Mouse (Mus musculus) bone marrow, adult 2 months (tissue): Measurements from ENCODE around the gene Ccnl2. TPM values are rescaled to one million over a fixed set of nuclear protein-coding genes. Genes with fewer than 3 reads are reported as not detected.

ENCODE experiments used
- H3K27ac ChIP-seq: fragments of 200-500 bp; 2 replicates; pipeline ENCODE4 v1.5.1; 2012; ENCODE audit warnings: low read depth, mild to moderate bottlenecking, control low read depth, inconsistent platforms, low read length; ENCODE audit not compliant: control insufficient read depth, poor library complexity, insufficient read depth
- H3K4me1 ChIP-seq: fragments of 200-500 bp; 2 replicates; pipeline ENCODE4 v1.6.1; 2011; ENCODE audit warnings: low read length; ENCODE audit not compliant: control insufficient read depth, insufficient read depth
- H3K4me3 ChIP-seq: fragments of 200-500 bp; replicated peaks from 2 replicates; pipeline ENCODE3; 2011; ENCODE audit warnings: mild to moderate bottlenecking, low read depth, low read length, control low read depth; ENCODE audit not compliant: control insufficient read depth
- CTCF ChIP-seq: fragments of 200-500 bp; IDR thresholded peaks from 2 replicates; pipeline ENCODE4 v1.5.1; 2011; ENCODE audit warnings: low read length, control low read depth; ENCODE audit not compliant: control insufficient read depth, insufficient read depth
- POLR2A ChIP-seq: fragments of 200-500 bp; IDR thresholded peaks from 2 replicates; pipeline ENCODE4 v1.6.1; 2011; ENCODE audit warnings: low read depth, mild to moderate bottlenecking, control low read depth, low read length, borderline replicate concordance; ENCODE audit not compliant: control insufficient read depth
- WGBS: fragments of 180-500 bp; shearing (Covaris S2); methylation state at CpG from one replicate; pipeline ENCODE4 v1.1.7; 2018; 5-methylcytosine and 5-hydroxymethylcytosine counted together
- polyA plus RNA-seq: library from polyadenylated mRNA; stranded (reverse); fragments of >200 nt; gene quantifications from 2 replicates; pipeline ENCODE4 v1.2.4, GENCODE M21; 2011; ENCODE audit warnings: low replicate concordance; ENCODE audit not compliant: missing spikeins, insufficient read depth, insufficient read length

The Ccnl2 gene
- polyA plus RNA-seq, 1 experiment, result 149 TPM

DNA sequence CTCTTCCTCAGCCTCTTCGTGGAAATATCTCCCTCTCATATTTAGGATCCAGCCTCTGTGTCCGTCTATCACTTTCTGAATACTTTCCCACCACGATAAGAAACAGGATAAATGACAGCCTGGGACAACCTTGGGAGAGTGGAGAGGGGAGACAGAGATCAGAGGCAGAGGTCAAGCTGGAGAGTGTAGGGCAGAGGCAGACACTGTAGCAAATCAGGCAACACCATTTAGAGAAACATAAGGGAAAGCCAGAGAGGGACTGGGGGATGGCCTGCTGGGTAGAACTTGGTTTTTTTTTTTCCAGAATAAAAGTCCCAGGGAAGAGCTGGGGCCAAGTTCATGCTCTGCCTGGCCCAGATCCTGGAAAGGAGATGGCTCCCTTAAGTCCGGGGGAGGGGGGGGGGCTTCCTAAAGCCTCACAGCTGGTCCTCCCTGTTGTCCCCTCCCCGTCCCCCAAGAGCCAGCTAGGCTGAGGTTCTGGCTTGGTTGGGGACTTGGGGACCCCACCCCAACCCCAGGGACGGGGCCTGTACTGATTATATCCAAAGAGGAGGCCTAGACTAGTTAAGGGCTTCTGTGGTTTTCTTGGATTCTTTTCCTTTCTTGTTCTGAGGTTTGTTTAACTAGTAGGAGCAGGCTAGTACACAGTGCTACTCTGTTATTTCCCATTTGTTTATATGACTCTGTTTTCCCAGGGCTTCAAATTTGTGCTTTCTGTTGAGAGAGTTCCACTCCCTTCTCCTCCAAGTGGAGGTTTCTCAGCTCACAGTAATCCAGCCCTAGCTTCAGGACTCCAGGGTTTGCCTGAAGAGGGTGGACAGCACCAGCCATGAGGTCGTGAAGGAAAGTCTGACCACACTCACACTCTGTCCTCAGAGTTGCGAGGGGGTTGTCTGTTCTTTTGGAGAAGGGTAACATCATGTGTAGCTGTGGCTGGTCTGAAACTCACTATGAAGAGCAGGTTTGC lies 26.2 kb downstream of the Ccnl2 start:
- TF ChIP-seq POLR2A (no peak), CTCF (no peak)

DNA sequence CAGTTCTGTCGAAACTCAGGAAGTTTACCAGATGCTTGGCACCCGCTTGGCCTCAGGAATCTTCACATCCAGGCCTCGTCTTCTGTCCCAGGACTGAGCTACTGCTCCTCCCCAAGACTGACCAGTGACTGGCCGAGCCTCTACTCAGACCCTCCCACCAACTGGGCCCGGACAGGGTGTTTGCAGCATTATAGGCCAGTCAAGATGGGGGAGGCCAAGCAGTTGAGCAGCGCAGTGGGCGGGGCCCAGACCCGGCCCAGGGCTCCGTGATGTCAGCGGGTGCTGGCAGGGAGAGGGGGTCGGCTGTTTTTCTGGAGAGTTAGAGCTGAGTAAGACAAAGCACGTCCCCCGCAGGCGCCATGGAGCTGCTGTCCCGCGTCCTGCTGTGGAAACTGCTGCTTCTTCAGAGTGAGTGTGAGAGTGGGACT lies 27.2 kb downstream of the Ccnl2 start, which contains the start of gene Mxra8:
Gene Mxra8 (plus strand): TSS at position 198 of the 428 bp plus-strand sequence.
- 65% methylated on average over 16 of the region's 16 CpGs for WGBS

More for the DNA sequence above, 26.2 kb downstream of the Ccnl2 start:
- 55% methylated on average over 8 of the region's 8 CpGs for WGBS
- Histone ChIP-seq H3K4me3 (no peak overlapping the region), H3K27ac (no peak overlapping the region), H3K4me1 (peaks cover 1% of the 10 kb centered on the region; the same call in 1 of the 2 replicates)

DNA sequence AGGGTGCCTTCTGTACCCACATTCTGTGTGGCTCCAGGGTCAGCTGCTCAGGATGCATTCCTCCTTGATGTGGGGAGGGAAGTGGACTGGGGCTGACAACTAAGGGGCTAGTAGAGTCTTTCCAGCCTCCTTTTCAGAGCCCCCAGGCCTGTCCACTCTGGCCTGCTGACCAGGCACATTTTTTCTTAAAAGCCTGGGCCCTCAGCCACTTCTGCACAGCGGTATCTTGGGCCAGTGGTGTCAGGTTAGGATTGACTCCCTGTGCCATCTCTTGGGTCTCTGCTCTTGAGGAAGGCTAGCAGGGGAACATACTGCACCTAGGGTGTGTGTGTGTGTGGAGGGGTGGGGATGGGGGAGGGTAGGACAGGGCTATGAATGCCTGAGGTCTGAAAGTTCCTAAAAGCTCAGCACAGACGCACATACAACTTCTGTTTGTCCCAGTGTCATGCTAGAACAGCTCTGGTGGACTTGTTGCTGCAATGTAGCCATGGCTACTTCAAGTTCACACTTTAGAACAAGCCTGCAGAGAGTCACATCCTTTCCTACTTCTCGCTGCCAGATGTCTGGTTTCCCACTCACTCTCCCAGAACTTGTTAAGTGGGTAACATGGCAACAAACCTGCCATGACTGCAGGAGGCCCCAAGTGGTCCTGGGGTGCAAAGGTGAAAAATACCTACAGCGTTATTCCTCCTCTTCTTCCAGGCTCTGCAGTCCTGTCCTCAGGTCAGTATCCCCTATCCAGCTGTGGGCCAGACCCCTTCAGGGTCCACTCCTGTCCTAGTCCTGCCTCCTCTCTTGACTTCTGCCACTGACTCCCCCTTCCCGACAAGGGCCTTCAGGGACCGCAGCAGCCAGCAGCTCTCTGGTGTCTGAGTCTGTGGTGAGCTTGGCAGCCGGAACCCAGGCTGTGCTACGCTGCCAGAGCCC lies 28.1 kb downstream of the Ccnl2 start:
- peaks cover 1% of the 10 kb centered on the region; the same call in 1 of the 2 replicates for H3K4me1 ChIP-seq
- 21% methylated on average over 8 of the region's 8 CpGs for WGBS
- no peak for TF ChIP-seq POLR2A
- no peak for TF ChIP-seq CTCF
- peak overlapping the region; percentile 57 for H3K4me3 ChIP-seq
- H3K27ac ChIP-seq, result peak overlapping the region; percentile 3; the same call in 1 of the 2 replicates

More for the DNA sequence above, 27.2 kb downstream of the Ccnl2 start, which contains the start of gene Mxra8:
- TF ChIP-seq POLR2A (no peak), CTCF (no peak)
- Histone ChIP-seq H3K27ac (no peak within 1 kb of the TSS), H3K4me1 (peaks cover 1% of the 10 kb centered on the region; the same call in 1 of the 2 replicates), H3K4me3 (no peak within 1 kb of the TSS)

GRCm38 (mm10) chr4:155841003-155841454 lies 28.7 kb downstream of the Ccnl2 start:
- WGBS, result under 1% methylated on average over 32 of the region's 32 CpGs
- H3K27ac ChIP-seq, result peak overlapping the region; percentile 3; the same call in 1 of the 2 replicates
- H3K4me3 ChIP-seq, result peak overlapping the region; percentile 57
- peak; percentile 41; the same call in 1 of the 2 replicates for TF ChIP-seq POLR2A
- peak; percentile 45; the same call in 1 of the 2 replicates for TF ChIP-seq CTCF
- peaks cover 1% of the 10 kb centered on the region; the same call in 1 of the 2 replicates for H3K4me1 ChIP-seq

GRCm38 (mm10) chr4:155841651-155842270 lies 29.5 kb downstream of the Ccnl2 start:
- Histone ChIP-seq H3K4me1 (peaks cover 1% of the 10 kb centered on the region; the same call in 1 of the 2 replicates), H3K4me3 (no peak overlapping the region), H3K27ac (no peak overlapping the region)
- TF ChIP-seq CTCF, result no peak
- no peak for TF ChIP-seq POLR2A
- 60% methylated on average over 38 of the region's 38 CpGs for WGBS

DNA sequence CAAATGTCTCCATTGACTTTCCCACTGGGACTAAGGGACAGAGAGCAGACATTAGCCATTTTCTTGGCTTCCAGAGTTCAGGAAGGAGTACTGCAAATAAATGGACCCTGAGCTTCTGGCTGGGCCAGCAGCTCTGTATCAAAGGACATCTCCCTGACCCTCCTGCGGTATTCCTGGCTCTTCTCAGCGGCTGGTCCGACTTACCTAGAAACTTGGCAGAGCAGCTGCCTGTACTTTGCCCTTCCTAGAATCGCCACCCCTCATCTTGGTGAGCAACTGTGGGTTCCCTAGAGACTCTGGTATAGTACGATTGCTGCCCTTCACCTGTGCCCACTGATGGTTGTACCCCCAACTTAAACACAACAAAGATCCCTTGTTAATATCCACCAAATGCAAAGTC lies 30.9 kb downstream of the Ccnl2 start:
- 87% methylated on average over 5 of the region's 5 CpGs for WGBS
- TF ChIP-seq CTCF (no peak), POLR2A (no peak)
- H3K27ac ChIP-seq, result no peak overlapping the region
- H3K4me3 ChIP-seq, result no peak overlapping the region
- no peaks in the 10 kb centered on the region; the same call in 1 of the 2 replicates for H3K4me1 ChIP-seq

DNA sequence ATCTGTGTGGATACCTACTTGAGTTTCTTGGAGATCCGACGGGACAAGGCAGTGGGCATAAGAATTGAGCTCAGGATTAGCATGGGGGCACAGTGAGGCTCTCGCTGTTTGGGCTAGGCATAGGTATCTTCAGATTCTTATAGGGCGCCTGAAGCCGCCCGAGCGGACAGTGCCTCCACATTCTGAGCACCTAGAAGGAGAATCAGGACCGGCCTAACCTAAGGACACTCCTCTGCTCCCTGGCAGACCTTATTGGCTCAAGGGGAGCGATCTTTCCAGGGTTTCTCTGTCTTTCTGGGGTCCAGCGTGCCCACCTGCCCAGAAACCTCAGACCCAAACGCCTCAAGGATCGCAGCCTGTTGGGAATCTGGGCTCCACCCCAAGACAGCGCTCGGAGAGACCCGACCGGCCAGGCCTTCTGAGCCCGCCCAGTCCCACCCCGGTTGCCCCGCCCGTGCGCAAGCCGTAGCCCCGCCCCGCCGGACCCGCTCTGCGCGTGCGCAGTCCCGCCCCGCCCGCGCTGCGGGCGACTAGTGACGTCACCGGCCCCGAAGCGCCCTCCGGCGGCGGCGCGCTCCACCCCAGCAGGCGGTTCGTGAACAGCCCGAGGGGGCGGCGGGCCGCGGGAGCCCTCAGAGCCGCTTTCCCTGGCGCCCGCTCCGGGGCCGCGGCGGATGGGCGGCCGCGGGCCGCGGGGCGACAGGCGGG lies 34.7 kb downstream of the Ccnl2 start, which contains the start of gene Dvl1:
Gene Dvl1 (plus strand): TSS at position 532 of the 708 bp plus-strand sequence.
- Histone ChIP-seq H3K4me1 (peaks cover 3% of the 10 kb centered on the region), H3K27ac (peak within 1 kb of the TSS; percentile 69), H3K4me3 (peak within 1 kb of the TSS; percentile 98)
- TF ChIP-seq POLR2A, result peak; percentile 30; the same call in 1 of the 2 replicates
- peak; percentile 38; the same call in 1 of the 2 replicates for TF ChIP-seq CTCF
- 4% methylated on average over 62 of the region's 65 CpGs for WGBS
